Mouse (Mus musculus) c-Kit-positive CD71-positive TER-119-negative erythroid progenitor cells, embryonic 14.5 days (primary cell): ENCODE results near the gene Sec14l5.

ENCODE experiments used
- DNase-seq: peaks from one replicate; pipeline ENCODE4 v3.0.0-alpha.2; 2013; ENCODE audit warnings: low read depth

Sec14l5 gene

DNA sequence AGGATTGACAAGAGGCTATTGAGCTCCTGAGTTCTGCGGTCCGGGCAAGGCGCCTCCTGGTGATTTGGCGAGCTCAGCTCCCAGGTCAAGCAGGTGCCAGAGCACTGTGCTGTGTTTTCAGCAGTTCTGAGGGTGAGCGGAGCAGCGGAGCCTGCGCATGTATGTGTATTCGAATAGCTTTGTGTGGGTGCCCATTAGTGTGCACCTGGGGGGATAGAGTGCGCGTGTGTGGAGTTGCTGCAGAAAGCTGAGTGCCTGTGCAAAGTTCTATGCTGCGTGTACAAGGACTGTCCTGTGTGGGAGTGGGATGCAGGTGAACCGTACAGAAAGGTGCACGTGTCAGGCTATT, at the start of gene Sec14l5:
Sec14l5 (plus strand) TSS at position 73 of the 349 bp plus-strand sequence.
- DNase-seq = no peak

DNA sequence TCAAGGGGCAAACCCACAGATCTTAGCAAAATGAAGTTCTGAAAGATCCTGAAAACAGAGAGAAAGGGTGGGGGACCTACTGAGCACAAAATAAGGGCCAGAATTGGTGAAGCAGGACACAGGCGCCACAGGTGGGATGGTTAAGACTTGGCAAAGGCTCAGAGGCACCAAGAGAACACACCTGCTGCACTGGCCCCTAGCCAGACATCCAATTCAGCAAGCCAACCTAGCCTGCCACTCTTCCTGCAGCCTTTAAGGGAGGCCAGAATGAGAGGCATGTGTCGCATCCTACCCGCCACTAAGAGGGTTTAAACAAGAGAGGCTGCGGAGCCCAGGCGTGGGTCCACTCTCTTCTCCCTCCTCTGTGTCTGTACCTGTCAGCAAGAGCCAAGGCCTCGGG, 45.9 kb upstream of the Sec14l5 start:
- DNase-seq = no peak

DNA sequence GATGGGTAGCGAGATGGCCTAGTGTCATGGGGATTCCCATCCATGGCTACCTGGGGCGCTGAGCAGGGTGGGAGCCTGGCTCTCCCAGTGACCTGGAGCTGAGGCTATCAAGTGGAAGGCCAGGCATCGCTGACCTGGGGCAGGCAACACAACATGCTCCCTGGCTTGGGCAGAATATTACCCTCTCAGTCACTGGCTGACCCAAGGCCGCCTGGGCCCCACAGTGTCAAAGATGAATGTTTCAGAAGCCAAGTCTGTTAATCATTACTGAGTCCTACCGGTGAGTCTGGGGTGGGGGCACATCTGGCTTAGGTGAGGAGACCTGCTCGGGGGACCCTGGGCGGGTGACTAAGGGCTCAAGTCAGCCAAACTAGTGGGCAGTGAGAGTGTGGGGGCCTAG, 37.0 kb upstream of the Sec14l5 start:
- DNase-seq = no peak

DNA sequence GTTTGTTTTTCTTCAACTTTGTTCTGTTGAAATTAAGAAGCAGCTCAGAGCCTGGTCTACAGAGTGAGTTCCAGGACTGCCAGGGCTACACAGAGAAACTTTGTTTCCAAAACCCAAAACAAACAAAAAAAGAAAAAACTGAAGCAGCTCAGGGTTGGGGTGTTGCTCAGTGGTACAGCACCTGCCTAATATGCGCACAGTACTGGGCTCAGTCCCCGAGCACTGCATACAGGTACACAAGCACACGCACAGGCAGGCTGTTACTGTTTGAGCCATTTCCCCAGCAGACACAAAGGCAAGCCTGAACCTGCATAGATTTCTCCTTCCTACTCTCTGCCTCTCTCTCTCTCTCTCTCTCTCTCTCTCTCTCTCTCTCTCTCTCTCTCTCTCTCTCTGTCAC, 35.9 kb upstream of the Sec14l5 start:
- no peak for DNase-seq

DNA sequence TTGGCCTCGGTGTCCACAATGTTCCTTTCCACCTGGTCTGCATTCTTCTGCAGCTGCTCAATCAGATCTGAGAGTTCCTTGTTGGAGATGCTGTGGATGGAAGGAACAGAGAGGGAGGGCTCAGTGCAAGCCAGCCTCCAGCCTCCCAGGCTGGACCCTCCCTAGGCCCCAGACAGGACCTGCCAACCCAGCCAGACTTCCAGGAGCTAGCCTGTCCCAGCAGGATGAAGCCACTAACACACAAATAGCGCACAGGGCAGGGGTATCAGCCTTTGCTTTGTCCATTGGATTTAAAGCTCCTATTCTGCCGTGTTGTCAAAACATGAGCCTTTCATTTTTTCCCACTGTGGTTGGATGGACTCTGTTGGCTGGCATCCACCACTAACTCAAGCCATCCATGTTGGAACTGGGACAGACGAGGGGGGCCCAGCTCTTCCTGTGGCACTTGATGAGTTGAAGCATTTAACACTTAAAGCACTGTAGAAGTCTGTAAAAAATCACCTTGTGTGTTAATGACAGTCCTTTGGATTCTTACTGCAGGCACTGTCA, 33.8 kb upstream of the Sec14l5 start:
- no peak for DNase-seq

DNA sequence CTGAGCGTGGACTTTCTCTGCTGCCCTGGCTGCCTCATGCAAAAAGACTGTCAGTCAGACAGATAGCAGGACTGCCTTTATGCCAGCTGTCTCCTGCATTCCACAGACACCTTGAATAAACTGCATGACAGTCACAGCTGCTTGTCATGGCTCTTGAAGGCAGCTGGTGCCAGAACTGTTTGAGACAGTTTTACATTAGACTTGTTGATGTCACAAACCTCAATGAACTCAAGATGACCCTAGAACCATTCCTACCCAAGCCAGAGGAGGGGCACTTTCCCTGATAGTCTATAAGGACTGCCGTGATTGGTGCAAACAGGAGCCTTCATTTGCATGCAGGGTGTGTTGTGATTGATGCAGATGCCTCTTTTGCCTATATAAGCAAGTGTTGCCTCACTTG, 33.3 kb upstream of the Sec14l5 start:
- DNase-seq = no peak

DNA sequence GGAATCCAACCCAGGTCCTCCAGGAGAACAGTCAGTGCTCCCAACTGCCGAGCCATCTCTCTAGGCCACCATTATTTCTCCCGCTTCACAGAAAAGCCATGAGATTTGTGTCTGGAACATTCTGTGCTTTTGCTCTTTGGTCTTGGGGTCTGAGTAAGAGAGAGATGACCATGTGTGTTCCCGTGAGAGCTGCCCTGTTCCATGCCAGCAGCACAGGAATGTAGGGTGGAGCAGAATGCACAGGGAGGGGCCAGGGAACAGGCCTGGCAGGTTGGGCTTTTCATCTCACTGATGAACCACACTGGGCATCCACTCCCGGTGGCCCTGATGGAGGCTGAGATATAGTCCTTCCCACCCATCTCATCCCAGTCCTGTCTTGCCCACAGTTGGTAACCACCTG, 27.5 kb upstream of the Sec14l5 start:
- DNase-seq = no peak

DNA sequence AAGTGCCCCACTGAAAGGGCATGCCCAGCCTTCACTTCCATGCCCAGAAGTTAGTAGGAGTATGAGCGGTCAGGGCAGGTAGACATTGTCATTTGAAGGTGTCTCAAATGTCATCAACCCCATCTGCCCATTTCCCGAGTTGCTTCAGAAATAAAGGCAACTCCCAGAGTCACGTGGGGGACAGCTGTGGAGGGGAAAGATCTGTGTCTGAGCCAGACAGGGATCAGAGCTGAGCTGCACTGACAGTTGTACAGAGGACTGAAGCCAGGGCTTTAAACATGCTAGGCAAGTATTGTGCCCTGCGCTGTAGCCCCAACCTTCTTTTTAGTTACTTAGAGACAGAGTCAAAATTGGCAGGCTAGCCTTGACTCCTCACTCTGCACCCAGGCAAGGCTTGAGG, 27.1 kb upstream of the Sec14l5 start:
- no peak for DNase-seq

DNA sequence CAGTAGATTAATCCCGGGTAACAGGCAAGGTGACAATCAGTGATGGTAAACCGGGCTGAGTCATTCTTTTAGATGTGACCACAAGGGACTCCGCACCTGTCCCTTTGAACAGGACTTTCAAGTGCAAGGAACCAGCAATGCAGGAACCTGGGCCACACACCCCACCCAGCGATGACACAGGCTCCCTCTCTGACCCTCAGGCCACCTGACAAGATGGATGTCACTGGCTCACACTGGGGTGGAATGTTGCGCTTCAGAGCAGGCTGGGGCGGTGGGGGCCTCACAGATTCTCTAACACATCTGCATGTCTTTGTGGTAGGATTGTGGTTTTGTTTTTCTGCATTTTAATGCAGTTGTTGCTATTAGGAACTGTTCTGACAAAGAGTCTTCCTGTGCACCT, 23.4 kb upstream of the Sec14l5 start:
- no peak for DNase-seq

DNA sequence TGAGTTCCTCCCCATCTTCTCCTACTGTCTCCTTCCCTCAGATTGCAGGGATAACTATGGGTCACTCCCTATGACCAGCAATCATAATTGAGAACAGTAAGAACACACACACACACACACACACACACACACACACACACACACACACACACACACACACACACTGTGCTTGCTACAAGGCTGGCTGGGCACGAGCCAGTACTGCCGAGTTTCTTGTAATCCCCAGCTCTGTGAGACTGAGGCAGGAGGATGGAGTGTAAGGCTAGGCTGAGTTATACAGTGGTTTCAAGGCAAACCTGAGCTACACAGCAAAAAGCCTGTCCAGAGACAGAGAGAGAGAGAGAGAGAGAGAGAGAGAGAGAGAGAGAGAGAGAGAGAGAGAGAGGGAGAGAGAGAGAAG, 16.7 kb upstream of the Sec14l5 start:
- no peak for DNase-seq

DNA sequence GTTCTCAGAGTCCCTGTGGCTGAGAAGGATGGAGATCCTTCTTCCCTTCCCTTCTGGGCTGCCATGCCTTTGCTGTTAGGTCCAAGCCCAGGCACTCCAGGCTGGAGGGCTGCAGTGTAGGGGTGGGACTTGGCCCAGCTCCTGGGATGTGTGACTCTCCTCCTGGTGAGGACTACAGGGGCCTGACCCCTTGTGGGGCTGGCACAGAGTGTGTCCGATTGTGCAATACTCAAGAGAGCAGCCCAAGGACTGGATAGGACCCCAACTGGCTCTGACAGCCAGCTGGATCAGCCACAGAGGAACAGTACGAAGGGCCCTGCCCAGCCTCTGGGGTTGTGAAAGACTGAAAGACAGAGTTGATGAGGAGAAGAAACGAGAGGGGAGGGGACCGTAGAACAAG, 16.1 kb upstream of the Sec14l5 start:
- DNase-seq = no peak

DNA sequence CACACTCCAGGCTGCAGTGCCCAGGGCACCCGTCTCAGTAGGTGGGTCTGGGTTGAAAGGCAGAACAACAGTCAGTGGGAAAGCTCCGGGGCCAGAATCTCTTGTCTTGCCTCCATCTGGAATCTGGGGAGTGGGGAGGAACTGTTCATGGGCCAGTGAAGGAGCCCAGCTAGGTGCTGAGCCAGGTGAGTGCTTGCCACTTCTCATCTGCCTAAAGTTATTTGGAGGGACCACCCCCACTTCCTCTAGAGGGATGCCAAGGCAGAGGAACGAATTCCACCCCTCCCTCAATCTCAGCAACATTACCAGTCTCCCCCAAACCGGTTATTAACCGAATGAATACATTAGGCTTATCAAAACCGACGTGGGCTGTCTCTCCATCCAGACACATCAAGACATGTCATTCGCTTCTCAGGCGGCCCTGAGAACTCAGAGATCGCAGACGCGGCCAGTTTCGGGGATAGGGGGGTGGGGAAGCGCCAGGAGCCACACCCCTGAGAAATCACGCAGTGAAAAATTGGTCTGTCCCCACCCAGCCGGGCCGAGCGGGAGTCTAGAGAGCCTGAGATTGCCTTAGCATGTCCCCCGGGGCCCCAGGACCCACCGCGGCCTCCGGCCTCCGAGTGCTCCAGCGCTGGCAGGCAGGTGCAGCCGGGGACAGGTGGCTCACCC, 15.5 kb upstream of the Sec14l5 start:
- DNase-seq = no peak

DNA sequence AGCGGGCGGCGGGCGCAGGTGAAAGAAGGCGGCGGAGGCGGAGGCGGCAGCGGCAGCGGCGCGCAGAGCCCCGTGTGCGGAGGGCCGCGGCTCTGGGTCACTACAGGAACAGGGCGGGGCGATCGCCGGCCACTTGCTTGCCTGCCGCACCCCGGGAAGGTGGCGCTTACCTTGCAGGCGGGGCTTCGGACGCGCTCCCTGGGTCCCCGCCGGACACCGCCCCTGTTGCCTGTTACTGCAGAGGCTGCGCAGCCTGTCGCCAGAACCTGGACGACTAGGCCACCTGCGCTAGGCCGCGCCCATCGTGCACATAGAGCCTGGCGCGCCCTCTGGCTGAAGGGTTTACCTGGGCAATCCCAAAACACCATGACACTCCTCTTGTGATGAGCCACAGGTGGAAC, 14.5 kb upstream of the Sec14l5 start, which contains the start of gene Ppl:
Ppl (minus strand) TSS at position 21 of the 401 bp plus-strand sequence.
- DNase-seq = no peak

DNA sequence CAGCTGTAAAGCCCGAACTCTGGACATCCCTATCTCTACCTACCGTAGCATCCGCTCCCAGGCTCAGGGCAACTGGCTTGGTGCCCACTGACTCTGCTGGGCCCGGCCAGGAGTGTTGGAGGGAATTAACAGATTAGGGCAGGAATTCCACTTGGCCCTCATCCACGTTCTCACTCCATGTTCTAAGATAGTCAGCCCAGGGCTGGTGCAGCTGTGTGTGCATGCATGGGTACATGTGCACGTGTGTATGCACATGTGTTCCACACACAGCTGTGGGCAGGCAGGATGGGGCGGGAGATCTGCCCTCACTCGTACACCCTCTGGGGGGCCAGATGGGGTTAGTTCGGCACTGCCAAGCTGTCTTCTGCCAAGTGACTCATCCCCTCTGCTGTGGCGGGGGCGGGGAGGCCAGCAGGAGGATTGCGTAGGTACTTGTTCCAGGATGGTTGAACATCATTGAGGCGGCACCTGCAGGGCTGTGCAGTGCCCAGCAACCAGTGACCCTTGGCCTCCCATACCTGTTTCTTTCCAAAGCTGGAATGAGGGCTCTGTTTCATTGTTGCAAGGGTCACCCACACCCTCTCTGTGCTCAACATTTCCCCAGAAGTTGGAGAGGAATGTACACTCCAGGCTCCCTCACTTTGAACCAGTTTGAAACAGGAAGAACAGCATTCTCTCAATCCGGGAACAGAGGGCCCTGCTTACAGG, 12.1 kb upstream of the Sec14l5 start:
- DNase-seq = no peak

DNA sequence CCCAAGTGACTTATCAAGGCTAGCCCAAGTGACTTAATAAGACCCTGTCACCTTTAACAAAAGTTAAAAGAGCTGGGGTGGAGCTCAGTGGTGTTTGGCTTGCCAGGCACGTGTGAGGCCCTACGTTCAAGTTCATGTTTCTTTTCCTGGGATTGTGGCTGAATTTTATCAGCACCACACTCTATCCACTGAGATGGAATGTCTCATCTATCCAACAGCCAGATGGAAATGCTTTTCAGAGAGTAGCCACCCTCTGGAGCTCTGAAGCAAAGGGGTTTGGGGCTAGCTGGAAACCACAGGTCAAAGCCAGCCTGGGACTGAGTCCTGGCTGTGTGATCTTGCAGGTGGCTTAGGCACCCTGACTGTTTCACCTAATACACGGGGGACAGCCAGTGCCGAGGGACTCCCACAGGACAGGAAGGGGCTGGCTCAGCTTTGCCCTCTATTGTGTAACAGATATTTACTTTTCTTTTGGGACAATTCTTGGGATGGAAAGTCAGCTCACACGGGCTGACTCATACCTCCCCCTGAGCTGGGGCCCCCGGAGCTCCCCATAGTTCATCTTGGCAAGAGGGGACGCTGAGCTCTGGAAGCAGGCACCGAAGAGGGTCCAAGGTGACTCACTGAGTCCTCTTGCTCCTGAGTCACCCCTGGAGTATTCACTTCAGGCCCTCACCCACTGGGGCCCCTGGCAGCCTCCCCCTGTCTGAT, 11.2 kb upstream of the Sec14l5 start:
- no peak for DNase-seq

DNA sequence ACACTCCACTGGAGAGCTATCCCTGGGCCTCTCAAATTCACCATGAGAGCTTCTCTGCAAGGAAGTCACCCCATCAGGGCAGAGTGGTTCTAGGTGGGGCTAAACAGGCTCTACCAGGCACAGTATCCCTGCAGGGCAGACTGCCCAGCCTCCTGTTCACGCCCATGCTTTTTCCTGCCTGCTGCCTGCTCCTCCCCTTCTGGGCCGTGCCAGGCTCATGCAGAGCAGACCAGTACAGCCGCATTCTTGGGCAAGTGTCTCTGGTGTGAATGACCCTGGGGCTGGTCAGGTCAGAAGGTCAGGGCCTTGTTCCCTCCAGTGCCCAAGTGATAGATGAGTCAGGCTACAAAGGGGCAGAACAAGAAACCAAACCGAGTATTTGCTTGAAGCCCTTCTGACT, 10.4 kb upstream of the Sec14l5 start:
- no peak for DNase-seq

DNA sequence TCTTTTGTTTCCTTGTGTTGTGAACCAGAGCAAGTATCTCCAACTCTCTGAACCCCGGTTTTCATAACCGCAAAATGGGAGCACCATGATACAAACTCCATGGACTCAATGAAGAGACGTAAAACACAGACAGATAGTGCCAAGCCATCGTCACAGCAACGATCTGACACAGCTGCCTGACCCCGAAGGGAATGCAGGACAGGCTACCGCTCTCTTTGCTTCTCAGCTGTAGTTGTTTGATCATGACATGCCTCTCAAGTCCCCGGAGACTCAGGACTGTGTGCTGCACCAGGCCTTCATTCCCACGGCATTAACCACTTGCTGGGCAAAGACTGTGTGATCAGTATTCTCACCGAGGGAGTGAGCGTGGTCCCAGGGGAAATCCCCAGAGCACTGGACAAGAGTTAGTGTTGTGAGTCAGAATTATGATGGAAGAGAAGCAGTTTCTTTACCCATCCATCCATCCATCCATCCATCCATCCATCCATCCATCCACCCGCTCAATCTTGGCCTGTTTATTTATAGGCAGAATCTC, 9.8 kb upstream of the Sec14l5 start:
- no peak for DNase-seq

DNA sequence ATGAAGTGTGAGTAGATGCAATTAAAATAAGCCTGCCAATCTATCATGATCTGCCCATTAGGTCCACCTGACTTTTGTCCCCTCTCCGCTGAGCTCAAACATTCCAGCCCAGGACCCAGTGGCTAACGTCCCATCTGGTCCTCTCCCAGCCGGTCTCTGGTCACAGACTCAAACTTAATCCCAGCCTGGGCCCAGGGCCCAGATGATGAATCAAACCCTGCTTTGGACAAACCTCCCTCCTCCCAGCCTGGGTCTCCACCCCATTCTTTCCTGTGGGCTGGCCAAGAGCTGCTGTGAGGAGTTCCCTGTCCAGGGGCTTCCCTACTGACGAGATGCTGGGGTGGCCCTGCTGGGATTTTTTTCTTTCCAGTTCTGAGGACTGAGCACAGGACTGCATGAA, 7.2 kb upstream of the Sec14l5 start:
- DNase-seq = no peak

DNA sequence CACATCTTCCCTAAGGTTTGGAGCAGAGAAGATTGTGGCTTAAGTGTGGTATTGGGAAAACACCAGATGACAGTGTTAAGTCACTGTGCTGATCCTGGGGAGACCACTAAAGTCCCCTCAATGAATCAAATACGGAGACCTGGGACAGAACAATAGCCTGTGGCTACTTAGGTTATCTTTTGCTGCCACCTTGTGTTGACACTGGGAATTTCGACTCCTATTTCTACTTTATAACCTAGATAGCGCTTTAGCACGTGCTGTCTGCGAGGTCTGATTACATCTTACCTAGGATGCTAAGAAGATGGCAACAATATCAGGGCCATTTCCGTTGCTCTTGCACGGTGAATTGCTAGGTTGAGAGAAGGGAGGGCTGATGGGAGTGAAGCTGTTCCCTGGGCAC, 1.3 kb upstream of the Sec14l5 start:
- DNase-seq = peak; percentile 71

DNA sequence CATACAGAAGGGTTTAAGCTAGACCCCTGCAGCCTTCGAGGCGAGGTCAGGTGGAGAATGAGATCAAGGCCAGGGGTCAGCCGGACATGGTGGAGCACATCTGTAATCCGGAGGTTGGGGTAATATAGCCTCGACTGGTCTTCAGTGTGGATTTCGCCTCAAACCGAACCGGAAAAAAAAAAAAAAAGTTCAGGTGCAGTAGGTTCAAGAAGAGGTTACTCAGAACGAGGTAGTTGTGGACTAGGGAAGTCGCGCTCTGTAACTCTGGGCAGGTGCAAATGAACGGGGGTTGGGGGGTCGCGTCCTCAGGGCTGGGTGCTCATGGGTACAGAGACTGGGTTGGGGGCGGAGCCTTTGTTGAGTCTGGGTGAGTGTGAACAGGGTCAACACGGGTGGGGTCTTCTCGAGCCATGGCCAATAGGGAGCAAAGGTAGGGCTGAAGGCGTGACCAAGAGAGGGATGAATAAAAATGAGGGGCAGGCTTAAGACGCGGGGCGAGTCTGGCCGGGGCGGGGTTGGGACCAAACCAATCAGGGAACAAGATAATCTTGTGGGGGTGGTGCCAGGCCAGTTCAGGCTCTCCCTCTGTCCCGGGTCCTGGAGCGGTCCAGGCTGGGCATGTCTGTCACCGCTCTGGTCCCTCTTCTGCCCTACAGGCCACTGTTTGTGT, 407 bp upstream of the Sec14l5 start:
- peak; percentile 39 for DNase-seq

DNA sequence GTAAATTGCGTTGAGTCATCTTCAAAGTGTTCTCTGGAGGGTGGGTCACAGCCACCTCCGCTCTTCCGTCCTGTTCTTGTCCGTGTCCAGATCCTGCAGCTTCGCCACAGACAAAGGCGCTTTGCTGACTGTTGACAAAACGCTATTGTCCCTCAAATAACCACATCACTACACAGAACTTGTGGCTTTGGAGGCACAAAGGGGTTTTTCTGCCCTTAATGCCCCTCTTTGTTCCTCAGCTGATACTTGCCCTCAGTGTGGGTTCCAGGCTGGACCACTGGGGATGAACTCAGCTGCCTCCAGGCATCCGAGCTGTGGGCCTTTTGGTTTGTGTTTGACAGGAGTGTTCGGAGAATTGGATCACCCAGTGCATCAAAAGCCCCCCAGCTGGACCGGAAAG, 3.6 kb downstream of the Sec14l5 start:
- DNase-seq = no peak

DNA sequence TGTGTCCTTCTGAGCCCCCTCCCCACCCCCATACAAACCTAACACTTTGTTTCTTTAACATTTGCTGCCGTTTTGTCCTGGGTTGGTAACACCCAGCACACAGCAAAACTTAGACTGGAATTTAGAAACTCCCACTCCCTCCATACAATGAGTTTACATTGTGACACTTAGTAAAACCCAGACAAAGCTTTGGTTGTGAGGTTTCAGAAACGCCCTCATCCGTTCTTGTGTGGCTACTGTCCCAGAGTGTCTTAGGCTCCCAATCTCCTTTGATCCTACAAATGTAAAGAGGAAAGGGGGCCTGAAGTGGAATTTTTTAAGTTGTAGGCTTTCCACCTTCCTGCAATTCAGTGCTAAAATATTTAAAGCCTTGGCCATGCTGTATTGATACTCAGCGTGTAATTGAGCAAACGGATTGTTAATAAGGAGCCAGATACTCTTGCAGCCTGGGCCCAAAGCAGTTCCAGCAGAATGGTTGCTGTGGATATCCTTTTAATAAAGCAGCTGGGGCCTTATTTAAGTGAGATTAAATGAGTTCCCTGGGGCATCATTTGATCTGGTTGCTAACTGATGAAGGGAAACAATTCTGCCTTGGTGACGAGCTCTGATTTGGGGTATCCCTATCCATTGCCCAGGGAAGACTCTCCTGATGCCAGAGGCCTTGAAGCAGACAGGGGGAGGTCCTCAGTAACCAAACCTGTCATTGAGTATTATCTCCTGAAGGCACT, 6.6 kb downstream of the Sec14l5 start:
- no peak for DNase-seq
